Mouse (Mus musculus) embryonic facial prominence, embryonic 12.5 days (tissue): Measurements from ENCODE around the gene Itpkb. TPM values are rescaled to one million over a fixed set of nuclear protein-coding genes. Genes with fewer than 3 reads are reported as not detected.

ENCODE experiments used
- ATAC-seq: fragments of 200-750 bp; cut with Nextera tagmentation; 2 replicates; pipeline ENCODE4 v1.8.0; 2017; ENCODE audit not compliant: insufficient number of reproducible peaks, insufficient read depth, low FRiP score, low TSS enrichment
- H3K27ac ChIP-seq: fragments of 300-500 bp; sonication (generic); 2 replicates; pipeline ENCODE4 v1.5.1; 2016; ENCODE audit warnings: mild to moderate bottlenecking
- H3K27me3 ChIP-seq: fragments of 300-500 bp; sonication (generic); 2 replicates; pipeline ENCODE4 v1.6.1; 2016; ENCODE audit warnings: mild to moderate bottlenecking, moderate library complexity
- H3K36me3 ChIP-seq: fragments of 300-500 bp; sonication (generic); 2 replicates; pipeline ENCODE4 v1.6.1; 2016; ENCODE audit warnings: mild to moderate bottlenecking
- H3K4me1 ChIP-seq: fragments of 300-500 bp; sonication (generic); 2 replicates; pipeline ENCODE4 v1.6.1; 2016
- H3K4me2 ChIP-seq: fragments of 300-500 bp; sonication (generic); replicated peaks from 2 replicates; pipeline ENCODE4 v1.6.1; 2016; ENCODE audit warnings: mild to moderate bottlenecking, moderate library complexity
- H3K4me3 ChIP-seq: fragments of 300-500 bp; sonication (generic); 2 replicates; pipeline ENCODE4 v1.5.1; 2016; ENCODE audit warnings: mild to moderate bottlenecking
- H3K9ac ChIP-seq: fragments of 300-500 bp; sonication (generic); 2 replicates; pipeline ENCODE4 v1.6.1; 2016; ENCODE audit warnings: mild to moderate bottlenecking, moderate library complexity
- H3K9me3 ChIP-seq: fragments of 300-500 bp; sonication (generic); 2 replicates; pipeline ENCODE4 v1.6.1; 2016; ENCODE audit warnings: mild to moderate bottlenecking, moderate library complexity
- WGBS: fragments of 180-500 bp; shearing (Covaris S2); methylation state at CpG from one replicate; pipeline ENCODE4 v1.1.7; 2016; 5-methylcytosine and 5-hydroxymethylcytosine counted together
- polyA plus RNA-seq: library from polyadenylated mRNA; unstranded; fragments of >200 nt; fragmentation: Nextera tagmentation; extraction: Ambion mirVana; gene quantifications from 2 replicates; pipeline ENCODE4 v1.2.1, GENCODE M21; 2016

Itpkb gene
- polyA plus RNA-seq, result 12.8 and 13.3 TPM in 2 replicates

- peak within 1 kb of the TSS; percentile 98 for H3K4me2 ChIP-seq
- WGBS, result 1% methylated on average over 19 of the region's 19 CpGs
- H3K4me1 ChIP-seq, result peaks cover 42% of the 10 kb centered on the region
- peak within 1 kb of the TSS; percentile 92 for H3K27ac ChIP-seq
- peaks cover 10% of the 10 kb centered on the region for H3K27me3 ChIP-seq
- H3K4me3 ChIP-seq, result peak within 1 kb of the TSS; percentile 72
- peak within 1 kb of the TSS; percentile 83 for H3K9ac ChIP-seq
- H3K9me3 ChIP-seq, result no peaks in the 10 kb centered on the region
- H3K36me3 ChIP-seq, result peaks cover 12% of the 10 kb centered on the region; the same call in 1 of the 2 replicates
- ATAC-seq, result peak; percentile 60
Measured at GRCm38 (mm10) chr1:180330145-180330706, at the start of gene Itpkb. Gene Itpkb (plus strand): TSS chr1:180330485.

- H3K27ac ChIP-seq, result no peak overlapping the region
Measured at GRCm38 (mm10) chr1:180282581-180282980, 47.7 kb upstream of the Itpkb start.

GRCm38 (mm10) chr1:180283813-180284768 lies 46.2 kb upstream of the Itpkb start:
- Histone ChIP-seq H3K4me2 (peak overlapping the region; percentile 8; the same call in 1 of the 2 replicates), H3K36me3 (no peaks in the 10 kb centered on the region), H3K4me1 (peaks cover 47% of the 10 kb centered on the region), H3K27me3 (no peaks in the 10 kb centered on the region), H3K27ac (peak overlapping the region; percentile 51; the same call in 1 of the 2 replicates), H3K9ac (no peak overlapping the region), H3K4me3 (no peak overlapping the region), H3K9me3 (no peaks in the 10 kb centered on the region)
- peak; percentile 37; the same call in 1 of the 2 replicates for ATAC-seq
- 18% methylated on average over 16 of the region's 16 CpGs for WGBS

More at GRCm38 (mm10) chr1:180282581-180282980, 47.7 kb upstream of the Itpkb start:
- H3K9ac ChIP-seq, result no peak overlapping the region
- H3K36me3 ChIP-seq, result no peaks in the 10 kb centered on the region
- H3K9me3 ChIP-seq, result no peaks in the 10 kb centered on the region
- no peak overlapping the region for H3K4me3 ChIP-seq
- H3K27me3 ChIP-seq, result no peaks in the 10 kb centered on the region
- WGBS, result 21% methylated on average over 6 of the region's 6 CpGs
- no peak for ATAC-seq
- peaks cover 47% of the 10 kb centered on the region for H3K4me1 ChIP-seq
- no peak overlapping the region for H3K4me2 ChIP-seq

GRCm38 (mm10) chr1:180286081-180286831 lies 44.0 kb upstream of the Itpkb start:
- no peaks in the 10 kb centered on the region for H3K36me3 ChIP-seq
- no peaks in the 10 kb centered on the region for H3K27me3 ChIP-seq
- H3K9me3 ChIP-seq, result no peaks in the 10 kb centered on the region
- H3K9ac ChIP-seq, result peak overlapping the region; percentile 3; the same call in 1 of the 2 replicates
- H3K4me2 ChIP-seq, result no peak overlapping the region; the same call in 1 of the 2 replicates
- H3K4me3 ChIP-seq, result no peak overlapping the region
- peaks cover 42% of the 10 kb centered on the region for H3K4me1 ChIP-seq
- ATAC-seq, result no peak
- WGBS, result 35% methylated on average over 15 of the region's 15 CpGs
- peak overlapping the region; percentile 76 for H3K27ac ChIP-seq

GRCm38 (mm10) chr1:180288227-180288626 lies 42.1 kb upstream of the Itpkb start:
- H3K4me2 ChIP-seq, result no peak overlapping the region
- H3K27me3 ChIP-seq, result no peaks in the 10 kb centered on the region
- no peaks in the 10 kb centered on the region for H3K9me3 ChIP-seq
- peaks cover 36% of the 10 kb centered on the region for H3K4me1 ChIP-seq
- no peak overlapping the region for H3K4me3 ChIP-seq
- 77% methylated on average over 7 of the region's 7 CpGs for WGBS
- ATAC-seq, result no peak
- no peak overlapping the region for H3K9ac ChIP-seq
- no peak overlapping the region for H3K27ac ChIP-seq
- H3K36me3 ChIP-seq, result no peaks in the 10 kb centered on the region

- no peaks in the 10 kb centered on the region for H3K36me3 ChIP-seq
- no peak overlapping the region for H3K27ac ChIP-seq
- no peaks in the 10 kb centered on the region for H3K9me3 ChIP-seq
- H3K4me1 ChIP-seq, result peaks cover 30% of the 10 kb centered on the region
- no peak for ATAC-seq
- H3K4me2 ChIP-seq, result no peak overlapping the region
- H3K9ac ChIP-seq, result no peak overlapping the region
- H3K4me3 ChIP-seq, result no peak overlapping the region
- 92% methylated on average over 7 of the region's 7 CpGs for WGBS
- no peaks in the 10 kb centered on the region for H3K27me3 ChIP-seq
Measured at GRCm38 (mm10) chr1:180288872-180289468, 41.3 kb upstream of the Itpkb start.

GRCm38 (mm10) chr1:180289788-180290187 lies 40.5 kb upstream of the Itpkb start:
- peaks cover 22% of the 10 kb centered on the region for H3K4me1 ChIP-seq
- no peak for ATAC-seq
- H3K4me3 ChIP-seq, result no peak overlapping the region
- no peaks in the 10 kb centered on the region for H3K36me3 ChIP-seq
- 77% methylated on average over 5 of the region's 5 CpGs for WGBS
- no peak overlapping the region for H3K9ac ChIP-seq
- no peak overlapping the region for H3K27ac ChIP-seq
- H3K9me3 ChIP-seq, result no peaks in the 10 kb centered on the region
- H3K27me3 ChIP-seq, result no peaks in the 10 kb centered on the region
- no peak overlapping the region for H3K4me2 ChIP-seq

- H3K36me3 ChIP-seq, result no peaks in the 10 kb centered on the region
- H3K9me3 ChIP-seq, result no peaks in the 10 kb centered on the region
- no peak overlapping the region for H3K9ac ChIP-seq
- no peak for ATAC-seq
- H3K4me2 ChIP-seq, result no peak overlapping the region
- peaks cover 18% of the 10 kb centered on the region for H3K4me1 ChIP-seq
- H3K4me3 ChIP-seq, result no peak overlapping the region
- 82% methylated on average over 4 of the region's 4 CpGs for WGBS
- no peak overlapping the region for H3K27ac ChIP-seq
- H3K27me3 ChIP-seq, result no peaks in the 10 kb centered on the region
Measured at GRCm38 (mm10) chr1:180290358-180290757, 39.9 kb upstream of the Itpkb start.

GRCm38 (mm10) chr1:180296088-180296487 lies 34.2 kb upstream of the Itpkb start:
- no peaks in the 10 kb centered on the region for H3K36me3 ChIP-seq
- H3K4me2 ChIP-seq, result no peak overlapping the region
- H3K9me3 ChIP-seq, result no peaks in the 10 kb centered on the region
- no peak for ATAC-seq
- no peak overlapping the region for H3K4me3 ChIP-seq
- H3K27me3 ChIP-seq, result no peaks in the 10 kb centered on the region
- H3K4me1 ChIP-seq, result 0 out of 2 replicates have a peak, but pooled peaks cover 9% of the 10 kb centered on the region
- 87% methylated on average over 9 of the region's 9 CpGs for WGBS
- no peak overlapping the region for H3K9ac ChIP-seq
- no peak overlapping the region for H3K27ac ChIP-seq

- H3K27me3 ChIP-seq, result no peaks in the 10 kb centered on the region
- H3K9ac ChIP-seq, result no peak overlapping the region
- H3K4me2 ChIP-seq, result no peak overlapping the region
- no peak overlapping the region for H3K4me3 ChIP-seq
- no peaks in the 10 kb centered on the region for H3K9me3 ChIP-seq
- H3K27ac ChIP-seq, result no peak overlapping the region
- no peak for ATAC-seq
- WGBS, result 86% methylated on average over 4 of the region's 4 CpGs
- H3K4me1 ChIP-seq, result 0 out of 2 replicates have a peak, but pooled peaks cover 9% of the 10 kb centered on the region
- H3K36me3 ChIP-seq, result no peaks in the 10 kb centered on the region
Measured at GRCm38 (mm10) chr1:180299697-180300096, 30.6 kb upstream of the Itpkb start.

- ATAC-seq, result no peak
- Histone ChIP-seq H3K9ac (no peak overlapping the region), H3K4me2 (no peak overlapping the region), H3K27ac (no peak overlapping the region), H3K27me3 (no peaks in the 10 kb centered on the region), H3K36me3 (no peaks in the 10 kb centered on the region), H3K9me3 (no peaks in the 10 kb centered on the region), H3K4me1 (0 out of 2 replicates have a peak, but pooled peaks cover 9% of the 10 kb centered on the region), H3K4me3 (no peak overlapping the region)
- 93% methylated on average over 4 of the region's 4 CpGs for WGBS
Measured at GRCm38 (mm10) chr1:180300292-180300691, 30.0 kb upstream of the Itpkb start.
